Mouse (Mus musculus): ENCODE measurements around the gene Gdnf.
A peak's percentile ranks its signal among the peaks of the same experiment; 100 is the strongest.

Gene Gdnf

GRCm38 (mm10) chr15:7862890-7863289 lies 52.2 kb downstream of the Gdnf start:
- no peak for DNase-seq (ENCODE audit: low spot score in 2 of 2)

- no peak for DNase-seq (ENCODE audit: low spot score in 2 of 2)
Observed at GRCm38 (mm10) chr15:7863328-7863727, 52.7 kb downstream of the Gdnf start.

- no peak for DNase-seq (ENCODE audit: low spot score in 2 of 2)
Observed at GRCm38 (mm10) chr15:7865305-7865704, 54.7 kb downstream of the Gdnf start.

GRCm38 (mm10) chr15:7872473-7872872 lies 61.8 kb downstream of the Gdnf start:
- no peak for DNase-seq (ENCODE audit: low spot score in 2 of 2)

GRCm38 (mm10) chr15:7875879-7876278 lies 65.2 kb downstream of the Gdnf start:
- no peak for DNase-seq (ENCODE audit: low spot score in 2 of 2)

GRCm38 (mm10) chr15:7877560-7878467 lies 67.2 kb downstream of the Gdnf start:
- peak in 1 of 2 experiments; percentile 16 for DNase-seq (ENCODE audit: low spot score in 2 of 2)

- no peak for DNase-seq (ENCODE audit: low spot score in 2 of 2)
Observed at GRCm38 (mm10) chr15:7878861-7879260, 68.2 kb downstream of the Gdnf start.

- DNase-seq (ENCODE audit: low spot score in 2 of 2), result no peak
Observed at GRCm38 (mm10) chr15:7879956-7880355, 69.3 kb downstream of the Gdnf start.

- DNase-seq (ENCODE audit: low spot score in 2 of 2), result no peak
Observed at GRCm38 (mm10) chr15:7884181-7884580, 73.5 kb downstream of the Gdnf start.

- no peak for DNase-seq (ENCODE audit: low spot score in 2 of 2)
Observed at GRCm38 (mm10) chr15:7885106-7885505, 74.5 kb downstream of the Gdnf start.

- no peak for DNase-seq (ENCODE audit: low spot score in 2 of 2)
Observed at GRCm38 (mm10) chr15:7886591-7886990, 75.9 kb downstream of the Gdnf start.
